Mouse (Mus musculus): Measurements from ENCODE around the gene Ndfip2.

DNA sequence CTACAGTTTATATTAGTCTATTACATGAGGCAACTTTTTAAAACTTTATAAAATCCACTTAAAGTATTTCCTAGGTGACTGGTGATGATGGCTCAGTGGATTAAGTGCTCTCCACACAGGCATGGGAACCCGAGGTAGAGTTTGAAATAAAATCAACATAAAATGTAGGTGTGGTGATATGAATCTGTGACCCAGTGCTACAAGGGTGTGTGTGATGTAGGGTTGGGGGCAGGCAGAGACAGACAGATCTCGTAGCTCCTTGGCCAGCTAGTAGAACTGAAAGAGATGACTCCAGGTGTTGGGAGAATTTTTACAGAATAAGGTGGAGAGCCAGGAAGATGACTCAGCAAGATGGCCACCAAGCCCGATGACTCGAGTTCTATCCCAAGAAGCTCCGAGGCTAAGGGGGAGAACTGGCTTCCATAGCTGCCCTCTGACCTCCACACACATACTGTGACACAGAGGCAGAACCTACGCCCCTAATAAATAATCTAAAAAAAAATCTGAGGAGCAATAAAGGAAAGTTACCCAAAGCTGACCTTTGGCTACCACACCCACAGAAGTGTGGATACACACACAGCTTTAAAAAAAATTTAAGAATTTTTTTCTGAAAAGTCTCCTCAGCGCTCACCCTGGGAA, 14.4 kb upstream of the Ndfip2 start:
- no peak for TF ChIP-seq CTCF (IDR thresholded peaks at IDR 0.05; ENCODE audit: low read depth)
- TF ChIP-seq EP300 (IDR thresholded peaks at IDR 0.05; ENCODE audit: low read depth) = no peak

Measured in heart, postnatal 0 days (tissue).